Mouse (Mus musculus) stomach, embryonic 16.5 days (tissue): ENCODE data around the gene Ap1g1. TPM values are rescaled to one million over a fixed set of nuclear protein-coding genes. Genes with fewer than 3 reads are reported as not detected.
A peak's percentile ranks its signal among the peaks of the same experiment; 100 is the strongest.

Experiments
- ATAC-seq: fragments of 200-750 bp; cut with Nextera tagmentation; 2 replicates; pipeline ENCODE4 v1.8.0; 2017; ENCODE audit warnings: moderate number of reproducible peaks, moderate TSS enrichment; ENCODE audit not compliant: insufficient read depth, low FRiP score
- H3K27ac ChIP-seq: fragments of 300-500 bp; sonication (generic); 2 replicates; pipeline ENCODE4 v1.5.1; 2014; ENCODE audit warnings: low read length
- H3K27me3 ChIP-seq: fragments of 300-500 bp; sonication (generic); 2 replicates; pipeline ENCODE4 v1.6.1; 2014; ENCODE audit warnings: low read length, control low read depth, mixed read lengths; ENCODE audit not compliant: control insufficient read depth, insufficient read depth
- H3K36me3 ChIP-seq: fragments of 300-500 bp; sonication (generic); 2 replicates; pipeline ENCODE4 v1.6.1; 2014; ENCODE audit warnings: low read length; ENCODE audit not compliant: control insufficient read depth, insufficient read depth
- H3K4me1 ChIP-seq: fragments of 300-500 bp; sonication (generic); 2 replicates; pipeline ENCODE4 v1.6.1; 2014; ENCODE audit warnings: low read length, control low read depth, mixed read lengths; ENCODE audit not compliant: control insufficient read depth, insufficient read depth
- H3K4me2 ChIP-seq: fragments of 300-500 bp; sonication (generic); 2 replicates; pipeline ENCODE4 v1.6.1; 2014; ENCODE audit warnings: low read depth, low read length, mixed read lengths
- H3K4me3 ChIP-seq: fragments of 300-500 bp; sonication (generic); replicated peaks from 2 replicates; pipeline ENCODE4 v1.5.1; 2014; ENCODE audit warnings: mild to moderate bottlenecking, low read length
- H3K9ac ChIP-seq: fragments of 300-500 bp; sonication (generic); 2 replicates; pipeline ENCODE4 v1.6.1; 2014; ENCODE audit warnings: low read length
- H3K9me3 ChIP-seq: fragments of 300-500 bp; sonication (generic); replicated peaks from 2 replicates; pipeline ENCODE4 v1.6.1; 2016; ENCODE audit warnings: low read length, control low read depth; ENCODE audit not compliant: control insufficient read depth
- WGBS: fragments of 180-500 bp; shearing (Covaris S2); extraction: QIAGEN DNeasy Blood & Tissue Kit; methylation state at CpG from one replicate; pipeline ENCODE4 v1.1.7; 2014; 5-methylcytosine and 5-hydroxymethylcytosine counted together
- polyA plus RNA-seq: library from polyadenylated mRNA; unstranded; fragments of >200 nt; fragmentation: Nextera tagmentation; extraction: Ambion mirVana; gene quantifications from 2 replicates; pipeline ENCODE4 v1.2.1, GENCODE M21; 2015

The Ap1g1 gene
- polyA plus RNA-seq, 1 experiment from 2014 or later: 42.5 TPM

DNA sequence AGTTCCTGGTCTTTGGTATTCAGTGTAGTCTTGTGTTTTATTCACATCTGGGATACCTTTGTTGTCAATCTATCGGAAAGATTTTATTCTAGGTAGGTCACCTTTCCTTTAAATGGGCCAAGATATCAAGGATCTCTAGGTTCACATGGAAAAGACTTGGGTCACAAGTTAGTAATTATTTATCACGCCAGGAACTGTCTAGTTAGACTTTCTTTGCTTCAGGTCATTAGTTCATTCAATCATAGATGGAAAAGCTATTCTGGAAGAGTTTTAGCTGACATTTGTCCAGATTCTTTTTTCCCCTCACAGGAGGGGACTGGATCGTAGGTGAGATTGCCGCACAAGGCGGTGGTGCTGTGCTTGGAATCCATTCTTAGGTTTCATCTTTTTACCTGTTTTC is 503 bp upstream of the Ap1g1 start:
- H3K36me3 ChIP-seq: no peaks in the 10 kb centered on the region
- H3K4me3 ChIP-seq: peak overlapping the region; percentile 97
- H3K4me2 ChIP-seq: peak overlapping the region; percentile 52
- H3K9ac ChIP-seq: peak overlapping the region; percentile 61; the same call in 1 of the 2 replicates
- no peak for ATAC-seq
- 20% methylated on average over 5 of the region's 5 CpGs for WGBS
- no peaks in the 10 kb centered on the region for H3K9me3 ChIP-seq
- peaks cover 13% of the 10 kb centered on the region for H3K4me1 ChIP-seq
- H3K27me3 ChIP-seq: no peaks in the 10 kb centered on the region
- peak overlapping the region; percentile 97; the same call in 1 of the 2 replicates for H3K27ac ChIP-seq

DNA sequence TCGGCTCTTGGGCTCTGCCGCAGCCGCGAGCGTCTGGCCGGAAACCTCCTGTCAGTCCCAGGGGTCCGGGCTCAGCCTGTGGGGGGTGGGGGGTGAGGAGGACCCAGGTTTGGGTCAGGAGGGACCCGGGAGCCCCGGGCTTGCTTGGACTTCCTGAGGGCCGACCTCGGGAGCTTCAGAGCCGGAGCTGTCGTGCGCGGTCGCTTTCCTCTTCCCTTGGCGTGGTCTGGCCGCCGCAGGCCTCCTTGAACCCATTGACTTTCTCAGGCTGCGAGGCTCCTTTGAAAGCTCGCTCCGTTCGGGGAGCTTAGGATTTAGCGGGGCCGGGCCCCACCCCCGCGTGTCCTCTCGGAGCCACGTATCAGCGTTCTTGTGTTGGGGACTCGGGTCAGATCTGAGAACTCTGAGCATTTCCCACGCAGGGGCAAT is 653 bp downstream of the Ap1g1 start:
- H3K4me3 ChIP-seq: peak overlapping the region; percentile 97
- peak; percentile 48 for ATAC-seq
- peak overlapping the region; percentile 97 for H3K27ac ChIP-seq
- peak overlapping the region; percentile 97 for H3K9ac ChIP-seq
- no peaks in the 10 kb centered on the region for H3K36me3 ChIP-seq
- H3K9me3 ChIP-seq: no peaks in the 10 kb centered on the region
- H3K4me1 ChIP-seq: peaks cover 19% of the 10 kb centered on the region
- H3K27me3 ChIP-seq: no peaks in the 10 kb centered on the region
- H3K4me2 ChIP-seq: peak overlapping the region; percentile 95
- WGBS: 0% methylated on average over 32 of the region's 32 CpGs

DNA sequence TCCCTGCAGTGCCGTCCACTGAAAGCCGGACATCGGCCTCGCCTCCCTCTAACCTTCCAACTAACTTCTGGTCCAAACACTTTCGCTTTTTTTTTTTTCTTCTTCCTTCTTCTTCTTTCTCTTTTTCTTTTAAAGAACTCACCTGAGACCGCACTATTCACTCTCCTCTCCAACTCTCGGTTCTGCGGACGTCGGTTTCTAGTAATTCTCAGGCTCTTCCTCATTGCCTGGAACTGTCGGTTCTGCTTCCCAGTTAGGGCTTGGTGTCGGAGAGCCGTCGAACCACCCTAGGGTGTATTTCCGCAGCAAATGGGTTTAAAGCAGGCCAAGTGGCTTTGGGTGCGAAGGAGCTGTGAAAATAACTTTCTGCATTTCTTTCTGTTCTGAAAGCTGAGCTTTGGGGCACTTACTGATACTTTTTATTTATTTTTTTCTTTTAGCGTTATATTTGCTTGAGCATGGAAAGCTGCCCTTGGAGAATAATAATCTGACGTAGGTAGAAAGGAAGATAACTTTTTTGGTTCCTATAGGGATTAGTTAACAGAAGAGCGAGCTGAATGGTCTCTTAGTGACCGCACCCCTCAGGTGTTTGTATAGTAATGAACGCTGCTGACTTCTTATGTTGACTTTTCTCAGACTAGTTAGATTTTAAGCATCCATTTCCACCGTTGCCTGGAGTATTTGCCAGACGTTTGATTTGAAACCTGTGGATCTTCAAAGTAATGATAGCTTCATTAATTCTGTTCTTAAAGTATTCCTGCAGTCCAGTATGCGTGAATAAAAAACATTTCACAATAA is 1.3 kb downstream of the Ap1g1 start:
- 11% methylated on average over 24 of the region's 24 CpGs for WGBS
- H3K27ac ChIP-seq: peak overlapping the region; percentile 97
- no peaks in the 10 kb centered on the region for H3K36me3 ChIP-seq
- no peaks in the 10 kb centered on the region for H3K9me3 ChIP-seq
- ATAC-seq: no peak
- peak overlapping the region; percentile 97 for H3K4me3 ChIP-seq
- peaks cover 19% of the 10 kb centered on the region for H3K4me1 ChIP-seq
- H3K4me2 ChIP-seq: peak overlapping the region; percentile 95
- H3K9ac ChIP-seq: peak overlapping the region; percentile 97
- no peaks in the 10 kb centered on the region for H3K27me3 ChIP-seq

DNA sequence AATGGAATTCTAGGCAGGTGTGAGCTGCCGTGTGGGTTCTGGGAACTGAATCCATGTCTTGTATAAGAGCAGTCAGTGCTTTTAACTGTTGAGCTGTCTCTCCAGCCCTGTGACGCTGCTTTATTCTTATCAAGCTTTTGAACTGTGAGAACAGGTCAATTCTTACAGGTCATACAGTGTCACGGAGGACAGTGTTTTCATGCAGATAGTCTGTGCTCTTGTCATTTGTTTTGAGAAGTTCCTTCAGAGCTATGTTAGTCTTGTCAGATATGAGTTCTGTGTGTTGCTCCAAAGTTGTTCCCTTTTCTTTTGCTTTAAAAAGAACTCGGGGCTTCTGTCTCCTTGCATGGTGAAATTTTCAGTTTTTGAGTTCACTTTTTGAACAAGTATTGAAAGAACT is 2.2 kb downstream of the Ap1g1 start:
- WGBS: 47% methylated on average over 4 of the region's 4 CpGs
- Histone ChIP-seq H3K27me3 (no peaks in the 10 kb centered on the region), H3K9ac (no peak overlapping the region), H3K4me3 (peak overlapping the region; percentile 97), H3K27ac (0 out of 2 replicates have a peak overlapping the region, but pooled peaks have one; percentile 21), H3K4me1 (peaks cover 19% of the 10 kb centered on the region), H3K4me2 (peak overlapping the region; percentile 95), H3K9me3 (no peaks in the 10 kb centered on the region), H3K36me3 (no peaks in the 10 kb centered on the region)
- ATAC-seq: no peak

DNA sequence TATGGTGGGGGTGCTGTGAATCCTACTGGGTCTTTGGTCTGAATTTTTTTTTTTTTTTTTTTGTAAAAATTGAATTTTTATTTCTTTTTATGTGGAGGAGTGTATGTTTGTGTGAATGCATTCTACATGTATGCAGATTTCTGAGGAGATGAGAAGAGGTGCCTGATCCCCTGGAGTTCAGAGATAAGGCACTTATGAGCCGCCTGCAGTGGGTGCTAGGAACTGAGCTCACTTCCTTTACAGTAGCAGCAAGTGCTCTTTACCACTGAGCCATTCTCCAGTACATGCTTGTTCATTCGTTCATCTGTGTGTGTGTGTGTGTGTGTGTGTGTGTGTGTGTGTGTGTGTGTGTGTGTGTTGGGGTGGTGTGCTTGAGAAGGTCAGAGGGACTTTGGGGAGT is 12.6 kb downstream of the Ap1g1 start:
- ATAC-seq: no peak
- Histone ChIP-seq H3K4me2 (no peak overlapping the region), H3K36me3 (no peaks in the 10 kb centered on the region), H3K27ac (no peak overlapping the region), H3K27me3 (no peaks in the 10 kb centered on the region), H3K4me3 (no peak overlapping the region), H3K4me1 (peaks cover 13% of the 10 kb centered on the region), H3K9ac (no peak overlapping the region), H3K9me3 (no peaks in the 10 kb centered on the region)
- 80% methylated on average over 2 of the region's 2 CpGs for WGBS

DNA sequence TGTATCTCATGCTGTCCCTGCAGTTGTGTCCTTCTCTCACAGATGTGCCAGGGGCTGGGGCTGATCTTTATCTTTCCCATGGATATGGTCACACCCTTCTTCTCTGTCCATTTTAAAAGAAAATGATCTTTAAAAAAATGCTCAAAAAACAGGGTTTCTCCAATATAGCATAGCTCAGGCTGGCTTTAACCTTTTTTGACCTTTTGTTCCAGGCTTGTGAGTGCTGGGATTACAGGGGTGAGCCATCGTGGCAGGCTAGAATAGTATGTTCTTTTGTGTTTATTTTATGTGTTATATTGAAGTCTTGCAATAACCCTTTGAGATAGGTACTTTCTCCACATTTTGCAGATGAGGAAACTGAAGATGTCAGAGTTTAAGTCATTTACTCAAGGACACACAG is 16.8 kb downstream of the Ap1g1 start:
- no peak overlapping the region for H3K9ac ChIP-seq
- H3K4me1 ChIP-seq: peaks cover 16% of the 10 kb centered on the region
- H3K9me3 ChIP-seq: no peaks in the 10 kb centered on the region
- ATAC-seq: no peak
- no peak overlapping the region for H3K4me2 ChIP-seq
- 23% methylated on average over 1 of the region's 1 CpGs for WGBS
- H3K36me3 ChIP-seq: no peaks in the 10 kb centered on the region
- H3K4me3 ChIP-seq: no peak overlapping the region
- no peaks in the 10 kb centered on the region for H3K27me3 ChIP-seq
- no peak overlapping the region for H3K27ac ChIP-seq

DNA sequence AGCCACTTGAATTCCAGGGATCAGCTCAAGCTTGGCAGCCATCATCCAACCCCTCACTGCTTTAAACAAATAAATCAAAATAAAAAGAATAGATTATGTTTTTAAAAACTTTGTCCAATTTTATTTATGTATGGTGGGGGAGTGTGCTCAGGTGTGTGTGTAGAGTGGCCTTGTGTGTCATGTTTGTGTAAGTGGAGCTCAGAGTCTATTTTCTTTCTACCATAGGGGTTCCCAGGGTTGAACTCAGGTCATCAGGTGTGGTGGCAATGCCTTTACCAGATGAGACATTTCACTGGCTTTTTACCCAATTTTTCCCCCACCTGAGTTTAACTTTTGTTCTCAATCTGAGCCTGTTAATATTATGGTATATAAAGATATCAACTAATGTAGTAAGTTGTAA is 20.4 kb downstream of the Ap1g1 start:
- H3K4me3 ChIP-seq: no peak overlapping the region
- no peak overlapping the region for H3K4me2 ChIP-seq
- H3K36me3 ChIP-seq: no peaks in the 10 kb centered on the region
- no peak overlapping the region for H3K9ac ChIP-seq
- H3K27ac ChIP-seq: no peak overlapping the region
- no peak for ATAC-seq
- H3K27me3 ChIP-seq: no peaks in the 10 kb centered on the region
- no peaks in the 10 kb centered on the region for H3K9me3 ChIP-seq
- peaks cover 16% of the 10 kb centered on the region for H3K4me1 ChIP-seq

DNA sequence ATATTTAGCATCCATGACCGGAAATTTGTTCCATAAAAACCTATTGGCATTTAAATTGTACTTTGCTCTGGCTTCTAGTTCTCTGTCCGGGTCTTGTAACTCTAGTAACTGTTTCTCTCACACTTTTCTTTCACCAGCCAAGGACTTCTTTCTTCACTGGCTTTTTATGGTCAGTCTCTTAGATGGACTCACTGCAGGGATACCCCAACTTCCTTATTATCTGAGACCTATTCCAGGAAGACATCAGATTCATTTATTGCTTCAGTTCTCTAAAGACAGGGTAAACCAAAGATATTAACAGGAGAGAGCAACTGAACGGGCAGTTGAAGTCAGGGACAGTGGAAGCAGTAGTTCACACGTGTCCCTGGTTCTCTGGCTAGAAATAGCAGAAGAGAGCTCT is 20.9 kb downstream of the Ap1g1 start:
- no peak overlapping the region for H3K9ac ChIP-seq
- H3K4me3 ChIP-seq: no peak overlapping the region
- H3K36me3 ChIP-seq: peaks cover 3% of the 10 kb centered on the region; the same call in 1 of the 2 replicates
- WGBS: 64% methylated on average over 4 of the region's 4 CpGs
- H3K27ac ChIP-seq: no peak overlapping the region
- no peak overlapping the region for H3K4me2 ChIP-seq
- H3K27me3 ChIP-seq: no peaks in the 10 kb centered on the region
- H3K9me3 ChIP-seq: no peaks in the 10 kb centered on the region
- H3K4me1 ChIP-seq: peaks cover 13% of the 10 kb centered on the region
- no peak for ATAC-seq

DNA sequence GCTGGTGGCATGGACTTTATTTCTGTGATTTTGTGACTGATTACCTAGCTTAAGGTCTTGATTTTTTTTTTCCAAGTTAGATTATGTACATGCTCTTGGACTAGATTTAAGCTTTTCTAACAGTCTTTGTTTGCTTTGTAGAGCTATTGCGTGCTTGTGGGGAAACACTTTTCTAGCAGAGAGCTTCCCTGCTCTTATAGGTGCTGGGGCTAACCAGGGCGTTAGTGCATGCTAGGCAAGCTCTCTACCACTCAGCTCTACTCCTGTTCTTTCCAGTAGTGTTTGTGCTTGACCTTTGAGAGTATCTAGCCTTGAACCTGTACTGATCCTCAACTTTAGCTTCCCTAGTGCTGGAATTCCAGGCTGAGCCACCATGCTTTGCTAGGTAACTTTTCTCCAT is 22.0 kb downstream of the Ap1g1 start:
- Histone ChIP-seq H3K4me1 (peaks cover 4% of the 10 kb centered on the region), H3K4me2 (no peak overlapping the region), H3K9ac (no peak overlapping the region), H3K9me3 (no peaks in the 10 kb centered on the region), H3K36me3 (peaks cover 3% of the 10 kb centered on the region; the same call in 1 of the 2 replicates), H3K27me3 (no peaks in the 10 kb centered on the region), H3K4me3 (no peak overlapping the region), H3K27ac (no peak overlapping the region)
- WGBS: 64% methylated on average over 2 of the region's 2 CpGs
- no peak for ATAC-seq
